Mouse (Mus musculus) bone marrow, adult 2 months (tissue): ENCODE data around the gene 4921517D22Rik.

ENCODE experiments used
- CTCF ChIP-seq: fragments of 200-500 bp; IDR thresholded peaks from 2 replicates; pipeline ENCODE4 v1.5.1; 2011; ENCODE audit warnings: low read length, control low read depth; ENCODE audit not compliant: control insufficient read depth, insufficient read depth
- POLR2A ChIP-seq: fragments of 200-500 bp; IDR thresholded peaks from 2 replicates; pipeline ENCODE4 v1.6.1; 2011; ENCODE audit warnings: low read depth, mild to moderate bottlenecking, control low read depth, low read length, borderline replicate concordance; ENCODE audit not compliant: control insufficient read depth

GRCm38 (mm10) chr13:59672248-59672647 lies 21.7 kb downstream of the 4921517D22Rik start:
- TF ChIP-seq CTCF: no peak
- no peak for TF ChIP-seq POLR2A
